Mouse (Mus musculus): ENCODE results near the gene Akt1s1. TPM values are rescaled to one million over a fixed set of nuclear protein-coding genes. Genes with fewer than 3 reads are reported as not detected.

The Akt1s1 gene
- polyA plus RNA-seq, 1 experiment from 2014 or later, result 104 TPM

GRCm38 (mm10) chr7:44836423-44837053 is 12.3 kb upstream of the Akt1s1 start:
- no peak overlapping the region for H3K27ac ChIP-seq (ENCODE audit: low read length)
- H3K27me3 ChIP-seq (ENCODE audit: control insufficient read depth, insufficient read depth, low read length), result peaks cover 10% of the 10 kb centered on the region; the same call in 1 of the 2 replicates
- H3K4me1 ChIP-seq (ENCODE audit: control insufficient read depth, insufficient read depth, low read length), result peaks cover 13% of the 10 kb centered on the region
- H3K4me3 ChIP-seq (ENCODE audit: low read length), result no peak overlapping the region
- no peaks in the 10 kb centered on the region for H3K9me3 ChIP-seq (replicated peaks; ENCODE audit: control insufficient read depth, low read length)
- WGBS, result 82% methylated on average over 9 of the region's 9 CpGs
- H3K36me3 ChIP-seq (ENCODE audit: control insufficient read depth, insufficient read depth), result peaks cover 15% of the 10 kb centered on the region
- H3K4me2 ChIP-seq (ENCODE audit: low read depth, low read length), result no peak overlapping the region
- no peak for ATAC-seq (replicated peaks; ENCODE audit: extremely low read depth, insufficient read depth, low FRiP score)
- H3K9ac ChIP-seq (ENCODE audit: low read length), result no peak overlapping the region

- H3K27me3 ChIP-seq (ENCODE audit: control insufficient read depth, insufficient read depth, low read length), result peaks cover 10% of the 10 kb centered on the region; the same call in 1 of the 2 replicates
- no peak overlapping the region for H3K4me2 ChIP-seq (ENCODE audit: low read depth, low read length)
- peaks cover 13% of the 10 kb centered on the region for H3K4me1 ChIP-seq (ENCODE audit: control insufficient read depth, insufficient read depth, low read length)
- H3K36me3 ChIP-seq (ENCODE audit: control insufficient read depth, insufficient read depth), result peaks cover 18% of the 10 kb centered on the region; the same call in 1 of the 2 replicates
- ATAC-seq (replicated peaks; ENCODE audit: extremely low read depth, insufficient read depth, low FRiP score), result no peak
- no peak overlapping the region for H3K27ac ChIP-seq (ENCODE audit: low read length)
- 77% methylated on average over 6 of the region's 6 CpGs for WGBS
- no peak overlapping the region for H3K4me3 ChIP-seq (ENCODE audit: low read length)
- no peaks in the 10 kb centered on the region for H3K9me3 ChIP-seq (replicated peaks; ENCODE audit: control insufficient read depth, low read length)
- H3K9ac ChIP-seq (ENCODE audit: low read length), result no peak overlapping the region
These were observed 10.7 kb upstream of the Akt1s1 start for GRCm38 (mm10) chr7:44838073-44838472.

GRCm38 (mm10) chr7:44839171-44839490 is 9.7 kb upstream of the Akt1s1 start:
- peak overlapping the region; percentile 75 for H3K4me2 ChIP-seq (ENCODE audit: low read depth, low read length)

GRCm38 (mm10) chr7:44839491-44840191 is 9.2 kb upstream of the Akt1s1 start:
- Histone ChIP-seq H3K4me2 (ENCODE audit: low read depth, low read length) (peak overlapping the region; percentile 75), H3K4me1 (ENCODE audit: control insufficient read depth, insufficient read depth, low read length) (peaks cover 13% of the 10 kb centered on the region), H3K9me3 (replicated peaks; ENCODE audit: control insufficient read depth, low read length) (no peaks in the 10 kb centered on the region), H3K4me3 (ENCODE audit: low read length) (peak overlapping the region; percentile 44), H3K36me3 (ENCODE audit: control insufficient read depth, insufficient read depth) (peaks cover 30% of the 10 kb centered on the region), H3K9ac (ENCODE audit: low read length) (peak overlapping the region; percentile 69), H3K27ac (ENCODE audit: low read length) (no peak overlapping the region), H3K27me3 (ENCODE audit: control insufficient read depth, insufficient read depth, low read length) (peaks cover 10% of the 10 kb centered on the region; the same call in 1 of the 2 replicates)
- ATAC-seq (replicated peaks; ENCODE audit: extremely low read depth, insufficient read depth, low FRiP score), result peak; percentile 46
- WGBS, result 1% methylated on average over 58 of the region's 58 CpGs

More at GRCm38 (mm10) chr7:44839171-44839490, 9.7 kb upstream of the Akt1s1 start:
- Histone ChIP-seq H3K27ac (ENCODE audit: low read length) (no peak overlapping the region), H3K36me3 (ENCODE audit: control insufficient read depth, insufficient read depth) (peaks cover 25% of the 10 kb centered on the region), H3K4me3 (ENCODE audit: low read length) (peak overlapping the region; percentile 44), H3K27me3 (ENCODE audit: control insufficient read depth, insufficient read depth, low read length) (peaks cover 10% of the 10 kb centered on the region; the same call in 1 of the 2 replicates), H3K9me3 (replicated peaks; ENCODE audit: control insufficient read depth, low read length) (no peaks in the 10 kb centered on the region), H3K4me1 (ENCODE audit: control insufficient read depth, insufficient read depth, low read length) (peaks cover 13% of the 10 kb centered on the region), H3K9ac (ENCODE audit: low read length) (peak overlapping the region; percentile 69)
- WGBS, result 28% methylated on average over 11 of the region's 11 CpGs
- no peak for ATAC-seq (replicated peaks; ENCODE audit: extremely low read depth, insufficient read depth, low FRiP score)

- H3K9me3 ChIP-seq (replicated peaks; ENCODE audit: control insufficient read depth, low read length), result no peaks in the 10 kb centered on the region
- H3K27me3 ChIP-seq (ENCODE audit: control insufficient read depth, insufficient read depth, low read length), result peaks cover 10% of the 10 kb centered on the region; the same call in 1 of the 2 replicates
- peaks cover 38% of the 10 kb centered on the region for H3K36me3 ChIP-seq (ENCODE audit: control insufficient read depth, insufficient read depth)
- peaks cover 13% of the 10 kb centered on the region for H3K4me1 ChIP-seq (ENCODE audit: control insufficient read depth, insufficient read depth, low read length)
- WGBS, result 53% methylated on average over 14 of the region's 14 CpGs
- H3K27ac ChIP-seq (ENCODE audit: low read length), result no peak overlapping the region
- no peak overlapping the region for H3K4me2 ChIP-seq (ENCODE audit: low read depth, low read length)
- no peak overlapping the region for H3K9ac ChIP-seq (ENCODE audit: low read length)
- no peak for ATAC-seq (replicated peaks; ENCODE audit: extremely low read depth, insufficient read depth, low FRiP score)
- H3K4me3 ChIP-seq (ENCODE audit: low read length), result no peak overlapping the region
These were observed 8.4 kb upstream of the Akt1s1 start for GRCm38 (mm10) chr7:44840426-44840825.

GRCm38 (mm10) chr7:44841825-44842463 is 6.8 kb upstream of the Akt1s1 start:
- no peaks in the 10 kb centered on the region for H3K9me3 ChIP-seq (replicated peaks; ENCODE audit: control insufficient read depth, low read length)
- peaks cover 13% of the 10 kb centered on the region for H3K4me1 ChIP-seq (ENCODE audit: control insufficient read depth, insufficient read depth, low read length)
- no peak overlapping the region for H3K27ac ChIP-seq (ENCODE audit: low read length)
- H3K36me3 ChIP-seq (ENCODE audit: control insufficient read depth, insufficient read depth), result peaks cover 49% of the 10 kb centered on the region
- H3K4me2 ChIP-seq (ENCODE audit: low read depth, low read length), result no peak overlapping the region
- no peak overlapping the region for H3K9ac ChIP-seq (ENCODE audit: low read length)
- H3K4me3 ChIP-seq (ENCODE audit: low read length), result no peak overlapping the region
- ATAC-seq (replicated peaks; ENCODE audit: extremely low read depth, insufficient read depth, low FRiP score), result no peak
- peaks cover 10% of the 10 kb centered on the region; the same call in 1 of the 2 replicates for H3K27me3 ChIP-seq (ENCODE audit: control insufficient read depth, insufficient read depth, low read length)
- WGBS, result 84% methylated on average over 8 of the region's 8 CpGs

- H3K4me2 ChIP-seq (ENCODE audit: low read depth, low read length), result no peak overlapping the region
- WGBS, result 95% methylated on average over 10 of the region's 10 CpGs
- no peaks in the 10 kb centered on the region for H3K9me3 ChIP-seq (replicated peaks; ENCODE audit: control insufficient read depth, low read length)
- H3K27ac ChIP-seq (ENCODE audit: low read length), result no peak overlapping the region
- H3K4me3 ChIP-seq (ENCODE audit: low read length), result no peak overlapping the region
- peaks cover 49% of the 10 kb centered on the region for H3K36me3 ChIP-seq (ENCODE audit: control insufficient read depth, insufficient read depth)
- H3K9ac ChIP-seq (ENCODE audit: low read length), result no peak overlapping the region
- peaks cover 12% of the 10 kb centered on the region for H3K4me1 ChIP-seq (ENCODE audit: control insufficient read depth, insufficient read depth, low read length)
- H3K27me3 ChIP-seq (ENCODE audit: control insufficient read depth, insufficient read depth, low read length), result peaks cover 6% of the 10 kb centered on the region; the same call in 1 of the 2 replicates
- no peak for ATAC-seq (replicated peaks; ENCODE audit: extremely low read depth, insufficient read depth, low FRiP score)
These were observed 3.8 kb upstream of the Akt1s1 start for GRCm38 (mm10) chr7:44845006-44845405.

- whole genome bisulfite sequencing, result 91% methylated on average over 7 of the region's 7 CpGs
- Histone ChIP-seq H3K27ac (ENCODE audit: low read length) (no peak overlapping the region), H3K27me3 (ENCODE audit: control insufficient read depth, insufficient read depth, low read length) (no peaks in the 10 kb centered on the region), H3K4me1 (ENCODE audit: control insufficient read depth, insufficient read depth, low read length) (peaks cover 21% of the 10 kb centered on the region), H3K9me3 (replicated peaks; ENCODE audit: control insufficient read depth, low read length) (no peaks in the 10 kb centered on the region), H3K9ac (ENCODE audit: low read length) (no peak overlapping the region), H3K36me3 (ENCODE audit: control insufficient read depth, insufficient read depth) (peaks cover 37% of the 10 kb centered on the region), H3K4me3 (ENCODE audit: low read length) (no peak overlapping the region), H3K4me2 (ENCODE audit: low read depth, low read length) (no peak overlapping the region)
- no peak for ATAC-seq (replicated peaks; ENCODE audit: extremely low read depth, insufficient read depth, low FRiP score)
These were observed 2.0 kb upstream of the Akt1s1 start for GRCm38 (mm10) chr7:44846804-44847203.

- Histone ChIP-seq H3K27me3 (ENCODE audit: control insufficient read depth, insufficient read depth, low read length) (no peaks in the 10 kb centered on the region), H3K4me3 (ENCODE audit: low read length) (peak overlapping the region; percentile 85), H3K9me3 (replicated peaks; ENCODE audit: control insufficient read depth, low read length) (no peaks in the 10 kb centered on the region), H3K4me2 (ENCODE audit: low read depth, low read length) (peak overlapping the region; percentile 85), H3K36me3 (ENCODE audit: control insufficient read depth, insufficient read depth) (peaks cover 33% of the 10 kb centered on the region), H3K9ac (ENCODE audit: low read length) (peak overlapping the region; percentile 73), H3K27ac (ENCODE audit: low read length) (peak overlapping the region; percentile 99; the same call in 1 of the 2 replicates), H3K4me1 (ENCODE audit: control insufficient read depth, insufficient read depth, low read length) (peaks cover 25% of the 10 kb centered on the region)
- WGBS, result 73% methylated on average over 5 of the region's 5 CpGs
- no peak for ATAC-seq (replicated peaks; ENCODE audit: extremely low read depth, insufficient read depth, low FRiP score)
These were observed 1.0 kb upstream of the Akt1s1 start for GRCm38 (mm10) chr7:44847772-44848171.

Data from heart, embryonic 16.5 days (tissue).